Comparison of ENCODE assay signal across 18 mouse cellular contexts in the genomic region with DNA sequence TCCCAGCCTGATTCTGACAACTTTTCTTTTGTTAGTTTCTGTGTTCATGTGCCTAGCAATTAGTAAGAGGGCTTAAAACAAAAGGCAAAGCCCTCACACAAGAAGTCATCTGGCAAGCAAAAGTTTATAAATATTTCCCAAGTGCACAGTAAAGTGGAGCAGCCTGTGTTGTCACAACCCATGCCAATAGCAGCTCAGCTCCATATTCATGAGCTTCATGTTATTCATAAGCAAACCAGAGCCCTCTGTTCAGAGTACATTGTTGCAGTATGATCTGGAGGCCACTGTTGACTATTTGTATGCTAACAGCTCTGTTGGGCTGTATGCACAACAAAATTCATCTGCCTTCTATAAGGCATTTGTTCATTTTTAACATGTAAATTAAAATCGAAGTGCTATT.
DNase-seq lines count a peak whose midpoint lies in the region; ATAC-seq lines count a peak whose summit lies in the region.
"Had no signal": no experiment of that assay in that cellular context is flagged by ENCODE, and none has a peak within 500 bp of the region (broad histone marks: within the 10 kb centered on the region; RNA-seq: fewer than 3 reads in every experiment).

No protein-coding gene starts in this region.

- H3K4me3 ChIP-seq in forebrain, embryonic 14.5 days (ENCODE audit: low read depth, low read length): no peak overlapping the region
- H3K4me3 ChIP-seq in forebrain, embryonic 10.5 days: no peak overlapping the region
- H3K4me3 ChIP-seq in lung, embryonic 15.5 days: no peak overlapping the region
- no peak overlapping the region for H3K4me3 ChIP-seq in lung, embryonic 16.5 days (ENCODE audit: low read length)
- H3K4me3 ChIP-seq in midbrain, embryonic 15.5 days: no peak overlapping the region
- H3K4me3 ChIP-seq: embryonic facial prominence, embryonic 13.5 days; heart, embryonic 13.5 days; hindbrain, embryonic 12.5 days; limb, embryonic 10.5 days; liver, embryonic 12.5 days had no signal

- peak; percentile 72 for DNase-seq in forebrain, embryonic 14.5 days (ENCODE audit: low spot score)
- DNase-seq in forebrain, embryonic 10.5 days (ENCODE audit: extremely low spot score, low spot score): no peak
- no peak for DNase-seq in lung, postnatal 14 days
- no peak for DNase-seq in thymus, postnatal 14 days
- no peak for DNase-seq in ovary, adult 18-20 months (ENCODE audit: low spot score)
- DNase-seq: cerebellum, adult 11 months; kidney, adult 18-20 months; kidney, postnatal 25 days; right cerebral cortex, postnatal 14 days had no signal

- H3K9me3 ChIP-seq in forebrain, embryonic 14.5 days (replicated peaks; ENCODE audit: control insufficient read depth, low read length): no peaks in the 10 kb centered on the region
- no peaks in the 10 kb centered on the region for H3K9me3 ChIP-seq in forebrain, embryonic 10.5 days
- H3K9me3 ChIP-seq in lung, embryonic 15.5 days: no peaks in the 10 kb centered on the region
- H3K9me3 ChIP-seq in lung, embryonic 16.5 days (ENCODE audit: control insufficient read depth, low read length): no peaks in the 10 kb centered on the region
- H3K9me3 ChIP-seq in midbrain, embryonic 15.5 days: no peaks in the 10 kb centered on the region
- H3K9me3 ChIP-seq: embryonic facial prominence, embryonic 13.5 days; heart, embryonic 13.5 days; hindbrain, embryonic 12.5 days; limb, embryonic 10.5 days; liver, embryonic 12.5 days had no signal

- H3K36me3 ChIP-seq in forebrain, embryonic 14.5 days (ENCODE audit: control insufficient read depth, insufficient read depth, low read length): no peaks in the 10 kb centered on the region
- H3K36me3 ChIP-seq in forebrain, embryonic 10.5 days (replicated peaks): no peaks in the 10 kb centered on the region
- H3K36me3 ChIP-seq in lung, embryonic 15.5 days: no peaks in the 10 kb centered on the region
- no peaks in the 10 kb centered on the region for H3K36me3 ChIP-seq in lung, embryonic 16.5 days (ENCODE audit: control insufficient read depth, insufficient read depth, low read length)
- H3K36me3 ChIP-seq in midbrain, embryonic 15.5 days (replicated peaks): no peaks in the 10 kb centered on the region
- H3K36me3 ChIP-seq: embryonic facial prominence, embryonic 13.5 days; heart, embryonic 13.5 days; hindbrain, embryonic 12.5 days; limb, embryonic 10.5 days; liver, embryonic 12.5 days had no signal

- H3K4me2 ChIP-seq in forebrain, embryonic 14.5 days (ENCODE audit: low read length): no peak overlapping the region
- H3K4me2 ChIP-seq in lung, embryonic 15.5 days: no peak overlapping the region
- no peak overlapping the region for H3K4me2 ChIP-seq in lung, embryonic 16.5 days (ENCODE audit: low read depth, low read length)
- no peak overlapping the region for H3K4me2 ChIP-seq in midbrain, embryonic 15.5 days
- H3K4me2 ChIP-seq: embryonic facial prominence, embryonic 13.5 days; heart, embryonic 13.5 days; hindbrain, embryonic 12.5 days; liver, embryonic 12.5 days had no signal

- no peaks in the 10 kb centered on the region for H3K4me1 ChIP-seq in forebrain, embryonic 14.5 days (ENCODE audit: control insufficient read depth, insufficient read depth, low read length)
- no peaks in the 10 kb centered on the region for H3K4me1 ChIP-seq in forebrain, embryonic 10.5 days
- no peaks in the 10 kb centered on the region for H3K4me1 ChIP-seq in lung, embryonic 15.5 days
- peaks cover 4% of the 10 kb centered on the region for H3K4me1 ChIP-seq in lung, embryonic 16.5 days (replicated peaks; ENCODE audit: control insufficient read depth, insufficient read depth, low read length)
- H3K4me1 ChIP-seq in midbrain, embryonic 15.5 days: no peaks in the 10 kb centered on the region
- H3K4me1 ChIP-seq: liver, embryonic 12.5 days had no signal

- H3K9ac ChIP-seq in forebrain, embryonic 14.5 days (ENCODE audit: low read length): no peak overlapping the region
- no peak overlapping the region for H3K9ac ChIP-seq in lung, embryonic 15.5 days
- no peak overlapping the region for H3K9ac ChIP-seq in lung, embryonic 16.5 days (ENCODE audit: low read length)
- H3K9ac ChIP-seq in midbrain, embryonic 15.5 days: no peak overlapping the region
- H3K9ac ChIP-seq: embryonic facial prominence, embryonic 13.5 days; heart, embryonic 13.5 days; hindbrain, embryonic 12.5 days; liver, embryonic 12.5 days had no signal

- ATAC-seq in forebrain, embryonic 14.5 days: peak; percentile 91
- peak; percentile 62; the same call in 1 of the 2 replicates for ATAC-seq in lung, embryonic 15.5 days (ENCODE audit: borderline replicate concordance, extremely low read depth, low FRiP score, low TSS enrichment)
- peak; percentile 82 for ATAC-seq in lung, embryonic 16.5 days (ENCODE audit: low read depth)
- ATAC-seq in midbrain, embryonic 15.5 days (replicated peaks): 0 out of 2 replicates have a peak, but pooled peaks have one; percentile 60
- ATAC-seq: activated CD4-positive, CD25-positive, alpha-beta regulatory T cell, adult 4 months; liver, embryonic 12.5 days had no signal

- no peaks in the 10 kb centered on the region; the same call in 1 of the 2 replicates for H3K27me3 ChIP-seq in forebrain, embryonic 14.5 days (replicated peaks; ENCODE audit: control insufficient read depth, insufficient read depth, low read length)
- no peaks in the 10 kb centered on the region for H3K27me3 ChIP-seq in forebrain, embryonic 10.5 days (ENCODE audit: poor library complexity, severe bottlenecking)
- H3K27me3 ChIP-seq in lung, embryonic 15.5 days: no peaks in the 10 kb centered on the region
- H3K27me3 ChIP-seq in lung, embryonic 16.5 days (ENCODE audit: control insufficient read depth, insufficient read depth, low read depth, low read length): no peaks in the 10 kb centered on the region
- no peaks in the 10 kb centered on the region for H3K27me3 ChIP-seq in midbrain, embryonic 15.5 days (replicated peaks)
- H3K27me3 ChIP-seq: embryonic facial prominence, embryonic 13.5 days; heart, embryonic 13.5 days; hindbrain, embryonic 12.5 days; liver, embryonic 12.5 days had no signal

- 80% methylated on average over 1 of the region's 1 CpGs for WGBS in forebrain, embryonic 14.5 days
- 87% methylated on average over 1 of the region's 1 CpGs for WGBS in forebrain, embryonic 10.5 days
- WGBS in lung, embryonic 15.5 days: 77% methylated on average over 1 of the region's 1 CpGs
- 63% methylated on average over 1 of the region's 1 CpGs for WGBS in lung, embryonic 16.5 days
- WGBS in midbrain, embryonic 15.5 days: 67% methylated on average over 1 of the region's 1 CpGs

- no peak overlapping the region for H3K27ac ChIP-seq in forebrain, embryonic 14.5 days (ENCODE audit: low read depth, low read length)
- H3K27ac ChIP-seq in forebrain, embryonic 10.5 days: no peak overlapping the region
- no peak overlapping the region for H3K27ac ChIP-seq in lung, embryonic 15.5 days
- peak overlapping the region; percentile 25; the same call in 1 of the 2 replicates for H3K27ac ChIP-seq in lung, embryonic 16.5 days (ENCODE audit: low read length)
- H3K27ac ChIP-seq in midbrain, embryonic 15.5 days: no peak overlapping the region
- H3K27ac ChIP-seq: embryonic facial prominence, embryonic 13.5 days; heart, embryonic 13.5 days; hindbrain, embryonic 12.5 days; liver, embryonic 12.5 days had no signal
